Mouse (Mus musculus) stomach, embryonic 15.5 days (tissue): ENCODE data around the gene Scube3. TPM values are rescaled to one million over a fixed set of nuclear protein-coding genes. Genes with fewer than 3 reads are reported as not detected.

Source experiments
- ATAC-seq: fragments of 200-750 bp; cut with Nextera tagmentation; 2 replicates; pipeline ENCODE4 v1.8.0; 2017; ENCODE audit warnings: low read depth, moderate number of reproducible peaks, moderate TSS enrichment; ENCODE audit not compliant: insufficient read depth, low FRiP score
- H3K27ac ChIP-seq: fragments of 300-500 bp; sonication (generic); 2 replicates; pipeline ENCODE4 v1.5.1; 2015; ENCODE audit warnings: mild to moderate bottlenecking, inconsistent platforms
- H3K27me3 ChIP-seq: fragments of 300-500 bp; sonication (generic); replicated peaks from 2 replicates; pipeline ENCODE4 v1.6.1; 2015; ENCODE audit warnings: inconsistent platforms
- H3K36me3 ChIP-seq: fragments of 300-500 bp; sonication (generic); 2 replicates; pipeline ENCODE4 v1.6.1; 2015; ENCODE audit warnings: inconsistent platforms
- H3K4me1 ChIP-seq: fragments of 300-500 bp; sonication (generic); 2 replicates; pipeline ENCODE4 v1.6.1; 2015; ENCODE audit warnings: inconsistent platforms
- H3K4me2 ChIP-seq: fragments of 300-500 bp; sonication (generic); 2 replicates; pipeline ENCODE4 v1.6.1; 2015; ENCODE audit warnings: mild to moderate bottlenecking, inconsistent platforms
- H3K4me3 ChIP-seq: fragments of 300-500 bp; sonication (generic); replicated peaks from 2 replicates; pipeline ENCODE4 v1.5.1; 2015; ENCODE audit warnings: inconsistent platforms
- H3K9ac ChIP-seq: fragments of 300-500 bp; sonication (generic); 2 replicates; pipeline ENCODE4 v1.6.1; 2015; ENCODE audit warnings: inconsistent platforms
- H3K9me3 ChIP-seq: fragments of 300-500 bp; sonication (generic); 2 replicates; pipeline ENCODE4 v1.6.1; 2016; ENCODE audit warnings: inconsistent platforms
- WGBS: fragments of 180-500 bp; shearing (Covaris S2); methylation state at CpG from one replicate; pipeline ENCODE4 v1.1.7; 2015; 5-methylcytosine and 5-hydroxymethylcytosine counted together
- polyA plus RNA-seq: library from polyadenylated mRNA; unstranded; fragments of >200 nt; fragmentation: Nextera tagmentation; extraction: Ambion mirVana; gene quantifications from 2 replicates; pipeline ENCODE4 v1.2.1, GENCODE M21; 2015

The Scube3 gene
- polyA plus RNA-seq, 1 experiment from 2014 or later: 2.4 TPM

GRCm38 (mm10) chr17:28112266-28112665 is 29.7 kb upstream of the Scube3 start:
- Histone ChIP-seq H3K27ac (no peak overlapping the region), H3K36me3 (no peaks in the 10 kb centered on the region), H3K9ac (no peak overlapping the region), H3K4me3 (no peak overlapping the region), H3K27me3 (no peaks in the 10 kb centered on the region), H3K4me2 (no peak overlapping the region), H3K9me3 (no peaks in the 10 kb centered on the region), H3K4me1 (no peaks in the 10 kb centered on the region)
- 85% methylated on average over 8 of the region's 8 CpGs for WGBS
- ATAC-seq: no peak

GRCm38 (mm10) chr17:28116335-28116734 is 25.6 kb upstream of the Scube3 start:
- 85% methylated on average over 9 of the region's 9 CpGs for WGBS
- Histone ChIP-seq H3K27ac (no peak overlapping the region), H3K27me3 (no peaks in the 10 kb centered on the region), H3K4me2 (no peak overlapping the region), H3K4me1 (no peaks in the 10 kb centered on the region), H3K4me3 (no peak overlapping the region), H3K9ac (no peak overlapping the region), H3K9me3 (no peaks in the 10 kb centered on the region), H3K36me3 (no peaks in the 10 kb centered on the region)
- no peak for ATAC-seq

- no peak overlapping the region for H3K4me2 ChIP-seq
- H3K9me3 ChIP-seq: no peaks in the 10 kb centered on the region
- 49% methylated on average over 19 of the region's 19 CpGs for WGBS
- no peaks in the 10 kb centered on the region for H3K36me3 ChIP-seq
- H3K4me1 ChIP-seq: no peaks in the 10 kb centered on the region
- no peak overlapping the region for H3K4me3 ChIP-seq
- no peak for ATAC-seq
- no peaks in the 10 kb centered on the region for H3K27me3 ChIP-seq
- no peak overlapping the region for H3K27ac ChIP-seq
- H3K9ac ChIP-seq: no peak overlapping the region
Observed at GRCm38 (mm10) chr17:28117451-28118209, 24.3 kb upstream of the Scube3 start.

- Histone ChIP-seq H3K36me3 (no peaks in the 10 kb centered on the region), H3K9me3 (no peaks in the 10 kb centered on the region), H3K4me3 (no peak overlapping the region), H3K4me1 (no peaks in the 10 kb centered on the region), H3K27ac (no peak overlapping the region), H3K9ac (no peak overlapping the region), H3K27me3 (no peaks in the 10 kb centered on the region), H3K4me2 (no peak overlapping the region)
- WGBS: 82% methylated on average over 5 of the region's 5 CpGs
- no peak for ATAC-seq
Observed at GRCm38 (mm10) chr17:28120460-28120859, 21.5 kb upstream of the Scube3 start.

GRCm38 (mm10) chr17:28122949-28123348 is 19.0 kb upstream of the Scube3 start:
- Histone ChIP-seq H3K9me3 (no peaks in the 10 kb centered on the region), H3K4me1 (no peaks in the 10 kb centered on the region), H3K36me3 (no peaks in the 10 kb centered on the region), H3K27me3 (no peaks in the 10 kb centered on the region), H3K4me2 (no peak overlapping the region), H3K27ac (no peak overlapping the region), H3K4me3 (no peak overlapping the region), H3K9ac (no peak overlapping the region)
- ATAC-seq: no peak
- WGBS: 64% methylated on average over 13 of the region's 13 CpGs

GRCm38 (mm10) chr17:28123627-28124026 is 18.3 kb upstream of the Scube3 start:
- Histone ChIP-seq H3K4me3 (no peak overlapping the region), H3K4me1 (no peaks in the 10 kb centered on the region), H3K27me3 (no peaks in the 10 kb centered on the region), H3K4me2 (no peak overlapping the region), H3K9me3 (no peaks in the 10 kb centered on the region), H3K9ac (no peak overlapping the region), H3K36me3 (no peaks in the 10 kb centered on the region), H3K27ac (no peak overlapping the region)
- no peak for ATAC-seq
- 51% methylated on average over 7 of the region's 7 CpGs for whole genome bisulfite sequencing

- Histone ChIP-seq H3K4me2 (no peak overlapping the region), H3K27ac (no peak overlapping the region), H3K9me3 (no peaks in the 10 kb centered on the region), H3K9ac (no peak overlapping the region), H3K27me3 (no peaks in the 10 kb centered on the region), H3K4me3 (no peak overlapping the region), H3K4me1 (no peaks in the 10 kb centered on the region), H3K36me3 (no peaks in the 10 kb centered on the region)
- WGBS: 53% methylated on average over 8 of the region's 8 CpGs
- ATAC-seq: no peak
Observed at GRCm38 (mm10) chr17:28124368-28124767, 17.6 kb upstream of the Scube3 start.

- no peak overlapping the region for H3K4me3 ChIP-seq
- H3K4me2 ChIP-seq: no peak overlapping the region
- ATAC-seq: no peak
- WGBS: 80% methylated on average over 5 of the region's 5 CpGs
- no peak overlapping the region for H3K27ac ChIP-seq
- no peaks in the 10 kb centered on the region for H3K27me3 ChIP-seq
- no peaks in the 10 kb centered on the region for H3K36me3 ChIP-seq
- H3K4me1 ChIP-seq: no peaks in the 10 kb centered on the region
- no peak overlapping the region for H3K9ac ChIP-seq
- H3K9me3 ChIP-seq: no peaks in the 10 kb centered on the region
Observed at GRCm38 (mm10) chr17:28129796-28130195, 12.1 kb upstream of the Scube3 start.

GRCm38 (mm10) chr17:28130391-28131125 is 11.4 kb upstream of the Scube3 start:
- Histone ChIP-seq H3K36me3 (no peaks in the 10 kb centered on the region), H3K4me3 (no peak overlapping the region), H3K9me3 (no peaks in the 10 kb centered on the region), H3K27ac (no peak overlapping the region), H3K9ac (no peak overlapping the region), H3K27me3 (no peaks in the 10 kb centered on the region), H3K4me2 (no peak overlapping the region), H3K4me1 (no peaks in the 10 kb centered on the region)
- 57% methylated on average over 5 of the region's 5 CpGs for WGBS
- ATAC-seq: no peak

- Histone ChIP-seq H3K36me3 (no peaks in the 10 kb centered on the region), H3K27me3 (no peaks in the 10 kb centered on the region), H3K9ac (no peak overlapping the region), H3K4me1 (no peaks in the 10 kb centered on the region), H3K27ac (no peak overlapping the region), H3K4me3 (no peak overlapping the region), H3K4me2 (no peak overlapping the region), H3K9me3 (no peaks in the 10 kb centered on the region)
- ATAC-seq: no peak
Observed at GRCm38 (mm10) chr17:28131156-28131555, 10.8 kb upstream of the Scube3 start.

GRCm38 (mm10) chr17:28133193-28133592 is 8.7 kb upstream of the Scube3 start:
- H3K4me3 ChIP-seq: no peak overlapping the region
- no peaks in the 10 kb centered on the region for H3K9me3 ChIP-seq
- H3K9ac ChIP-seq: no peak overlapping the region
- H3K36me3 ChIP-seq: no peaks in the 10 kb centered on the region
- no peak for ATAC-seq
- H3K27ac ChIP-seq: no peak overlapping the region
- H3K27me3 ChIP-seq: no peaks in the 10 kb centered on the region
- peak overlapping the region; percentile 26; the same call in 1 of the 2 replicates for H3K4me2 ChIP-seq
- no peaks in the 10 kb centered on the region for H3K4me1 ChIP-seq
- WGBS: 7% methylated on average over 14 of the region's 14 CpGs

GRCm38 (mm10) chr17:28135496-28135895 is 6.4 kb upstream of the Scube3 start:
- Histone ChIP-seq H3K4me3 (no peak overlapping the region), H3K9ac (no peak overlapping the region), H3K27ac (no peak overlapping the region), H3K4me2 (no peak overlapping the region), H3K27me3 (0 out of 2 replicates have a peak, but pooled peaks cover 5% of the 10 kb centered on the region), H3K9me3 (no peaks in the 10 kb centered on the region), H3K36me3 (no peaks in the 10 kb centered on the region), H3K4me1 (no peaks in the 10 kb centered on the region)
- 65% methylated on average over 3 of the region's 3 CpGs for WGBS
- no peak for ATAC-seq
